Mouse (Mus musculus): ENCODE data around the gene Dnajb3.

The Dnajb3 gene

DNA sequence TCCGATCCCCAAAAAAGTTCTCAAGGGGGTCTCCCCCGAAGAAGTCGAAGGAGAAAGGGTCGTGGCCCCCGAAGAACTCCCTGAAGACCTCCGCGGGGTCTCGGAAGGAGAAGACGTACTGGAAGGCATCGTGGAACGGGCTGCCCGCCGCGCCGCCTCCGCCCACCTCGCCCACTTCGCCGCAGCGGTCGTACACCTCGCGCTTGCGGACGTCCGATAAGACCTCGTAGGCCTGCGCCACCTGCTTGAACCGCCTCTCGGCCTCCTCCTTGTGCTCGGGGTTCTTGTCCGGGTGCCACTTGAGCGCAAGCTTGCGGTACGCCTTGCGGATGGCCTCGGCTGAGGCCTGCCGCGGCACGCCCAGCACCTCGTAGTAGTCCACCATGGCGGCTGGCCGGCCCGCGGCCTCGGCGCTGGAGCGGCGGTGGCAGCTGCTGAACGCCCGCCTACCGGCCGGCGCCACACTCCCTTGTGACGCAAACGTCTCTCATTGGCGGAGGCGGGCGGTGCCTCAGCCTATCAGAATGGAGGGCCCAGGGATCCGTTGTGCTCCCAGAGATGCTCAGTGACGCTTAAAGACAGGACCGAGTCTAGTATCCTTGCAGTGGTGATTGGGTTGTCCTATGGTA lies at the start of gene Dnajb3:
TSS of gene Dnajb3 (minus strand) at position 489 of the 629 bp plus-strand sequence.
- peak; percentile 72 for DNase-seq (ENCODE audit: low spot score)

DNA sequence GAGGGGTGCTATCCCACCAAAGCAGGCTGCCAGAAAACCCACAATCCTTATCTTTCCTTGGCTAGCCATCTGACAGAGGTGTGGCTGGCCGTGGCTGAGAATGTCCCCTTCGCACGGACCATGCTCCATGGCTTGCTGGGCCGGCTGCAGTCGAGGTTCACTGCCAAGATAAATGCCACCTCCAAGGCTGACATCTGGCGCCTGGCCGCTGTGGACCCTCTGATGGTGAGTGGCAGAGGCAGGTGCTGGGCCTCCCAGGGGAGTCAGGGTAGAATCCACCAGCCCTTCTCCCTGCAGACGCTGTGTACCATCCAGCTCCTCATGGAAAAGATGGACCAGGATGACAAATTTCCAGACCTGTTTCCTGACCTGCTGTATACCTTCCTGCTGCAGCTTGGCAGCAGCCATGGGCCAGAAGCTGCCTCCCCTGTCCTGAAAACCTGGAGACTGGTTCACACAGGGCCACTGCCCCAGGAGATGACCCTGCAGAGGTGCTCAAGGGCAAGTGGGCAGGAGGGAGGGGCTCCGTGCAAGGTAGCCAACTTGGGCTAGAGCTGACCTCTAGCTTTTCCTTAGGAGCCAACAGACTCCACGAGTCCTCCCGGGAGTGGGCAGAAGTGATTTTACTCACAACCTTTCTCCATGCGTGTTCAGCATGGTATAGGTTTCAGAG lies 49.3 kb upstream of the Dnajb3 start:
- DNase-seq (ENCODE audit: low spot score): no peak

DNA sequence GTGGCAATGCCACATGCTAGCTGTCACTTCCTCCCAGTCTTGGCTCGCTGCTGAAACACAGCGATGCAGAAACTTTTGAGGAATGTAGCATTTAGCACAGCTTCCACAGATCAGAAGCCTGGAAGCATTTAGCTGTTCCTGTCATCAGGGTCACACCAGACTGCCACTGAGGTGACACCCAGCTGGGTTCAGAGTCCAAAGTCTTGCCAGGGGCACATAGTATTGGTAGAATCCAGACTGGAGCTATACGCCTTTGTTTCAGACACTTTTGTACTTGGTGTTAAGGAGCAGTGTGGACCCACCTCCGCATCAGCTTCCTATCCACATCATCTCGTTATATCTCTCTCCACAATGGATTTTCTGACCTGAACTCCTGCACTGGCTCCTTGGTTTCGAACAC lies 48.0 kb upstream of the Dnajb3 start:
- DNase-seq (ENCODE audit: low spot score): no peak

DNA sequence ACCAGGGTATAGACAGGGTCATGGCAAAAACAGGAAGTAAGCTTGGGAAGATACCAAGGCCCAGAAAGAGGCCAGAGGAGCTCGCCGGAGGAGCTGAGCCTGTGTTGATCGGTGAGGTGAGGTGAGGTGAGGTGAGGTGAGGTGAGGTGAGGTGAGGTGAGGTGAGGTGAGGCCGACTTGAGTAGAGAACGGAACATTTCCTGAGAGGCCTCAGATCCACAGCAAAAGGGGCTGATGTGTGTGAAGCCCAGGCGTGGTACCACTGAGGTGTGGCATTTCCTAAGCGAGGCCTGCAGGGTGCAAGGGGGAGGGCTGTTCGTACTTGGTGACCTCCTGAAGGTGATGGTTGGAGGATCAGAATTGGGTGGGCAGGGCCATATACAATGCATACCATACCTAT lies 47.5 kb upstream of the Dnajb3 start:
- no peak for DNase-seq (ENCODE audit: low spot score)

DNA sequence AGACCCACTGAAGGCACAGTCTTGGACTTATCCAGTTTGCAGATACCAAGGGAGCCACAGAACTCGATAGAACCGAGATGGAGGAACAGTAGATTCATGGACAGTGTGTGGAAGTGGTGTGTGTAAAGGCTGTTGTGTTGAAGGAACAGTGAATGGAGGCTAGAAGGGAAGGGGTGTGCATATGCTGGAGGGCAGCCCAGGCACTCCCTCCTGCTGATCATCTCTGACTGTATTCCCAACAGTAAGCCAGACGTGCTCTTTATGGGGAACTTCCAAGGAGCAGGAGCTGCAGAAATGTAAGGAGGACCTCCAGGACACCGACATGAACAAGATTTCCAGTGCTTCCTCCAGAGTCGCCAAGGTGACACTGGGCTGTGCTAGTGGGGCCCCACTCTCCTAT lies 44.4 kb upstream of the Dnajb3 start:
- DNase-seq (ENCODE audit: low spot score): no peak

DNA sequence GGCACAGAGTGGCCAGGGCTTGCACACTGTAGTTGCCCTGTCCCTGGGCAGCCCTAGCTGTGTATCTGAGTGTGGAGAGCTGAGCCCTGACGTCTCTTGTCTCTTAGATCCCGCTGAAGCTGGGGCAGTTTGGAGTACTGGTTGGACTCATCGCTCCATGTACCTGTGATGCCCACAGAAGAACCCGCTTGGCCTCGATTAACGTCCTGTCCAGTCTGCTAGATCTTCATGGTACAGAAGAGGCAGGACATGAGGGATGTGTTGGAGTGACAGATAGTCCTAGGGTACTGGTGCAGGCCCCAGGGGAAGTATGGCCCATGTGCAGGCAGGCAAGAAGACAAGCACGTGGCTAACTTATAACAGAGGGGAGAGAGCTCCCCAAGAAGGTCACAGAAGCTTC lies 44.0 kb upstream of the Dnajb3 start:
- DNase-seq (ENCODE audit: low spot score): no peak

DNA sequence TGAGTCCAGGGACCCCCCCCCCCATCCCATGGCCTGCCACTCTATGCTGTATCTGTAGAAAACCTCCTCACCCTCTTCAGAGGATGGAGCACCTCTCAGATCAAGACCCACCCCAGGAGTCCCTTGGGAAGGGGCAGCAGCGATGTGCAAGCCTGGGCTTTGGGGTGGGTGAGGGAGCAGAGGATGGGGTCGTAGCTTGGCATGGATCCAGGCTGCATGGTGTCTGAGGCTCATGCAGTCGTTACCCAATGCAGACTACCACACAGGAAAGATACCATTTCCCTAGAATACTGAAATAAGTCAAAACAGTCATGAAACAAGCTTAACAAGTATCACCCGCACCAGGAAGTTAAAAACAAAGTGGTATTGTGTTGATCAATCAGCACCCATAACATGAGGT lies 43.1 kb upstream of the Dnajb3 start:
- no peak for DNase-seq (ENCODE audit: low spot score)

DNA sequence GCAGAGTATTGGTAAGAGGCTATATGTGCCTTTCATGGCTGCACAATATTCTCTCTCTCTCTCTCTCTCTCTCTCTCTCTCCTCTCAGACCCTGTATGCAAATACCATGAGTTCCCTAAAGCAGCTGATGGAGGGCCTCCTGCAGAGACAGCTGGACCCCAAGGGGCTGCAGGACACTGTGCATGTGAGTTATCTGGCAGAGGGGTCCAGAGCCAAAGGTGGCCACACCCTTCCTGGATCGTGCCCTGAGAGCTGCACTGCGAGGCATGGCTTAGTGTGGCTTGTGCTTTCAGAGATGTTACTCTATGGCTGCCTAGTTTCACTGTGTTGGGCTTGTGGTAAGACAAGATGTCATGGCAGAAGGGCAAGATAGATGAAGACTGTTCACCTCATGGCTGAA lies 42.1 kb upstream of the Dnajb3 start:
- no peak for DNase-seq (ENCODE audit: low spot score)

DNA sequence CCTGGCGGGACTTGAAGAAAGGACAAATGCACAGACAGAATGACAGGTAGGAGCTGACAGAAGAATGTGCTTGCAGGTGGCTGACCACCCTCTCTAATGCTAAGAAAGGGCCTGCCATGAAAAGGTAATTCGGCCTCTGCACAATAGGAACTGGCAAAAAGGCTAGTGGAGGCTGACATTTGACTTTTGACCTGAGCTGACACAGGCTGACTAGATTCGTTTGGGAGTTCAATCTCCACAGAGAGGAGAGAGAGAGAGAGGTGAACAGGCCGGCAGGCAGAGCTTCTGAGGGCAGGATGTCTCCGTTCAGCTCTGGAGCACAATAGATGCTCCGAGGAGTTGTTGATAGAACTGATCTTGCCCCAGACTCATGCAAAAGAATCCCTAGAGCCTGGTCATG lies 40.8 kb upstream of the Dnajb3 start:
- DNase-seq (ENCODE audit: low spot score): no peak

DNA sequence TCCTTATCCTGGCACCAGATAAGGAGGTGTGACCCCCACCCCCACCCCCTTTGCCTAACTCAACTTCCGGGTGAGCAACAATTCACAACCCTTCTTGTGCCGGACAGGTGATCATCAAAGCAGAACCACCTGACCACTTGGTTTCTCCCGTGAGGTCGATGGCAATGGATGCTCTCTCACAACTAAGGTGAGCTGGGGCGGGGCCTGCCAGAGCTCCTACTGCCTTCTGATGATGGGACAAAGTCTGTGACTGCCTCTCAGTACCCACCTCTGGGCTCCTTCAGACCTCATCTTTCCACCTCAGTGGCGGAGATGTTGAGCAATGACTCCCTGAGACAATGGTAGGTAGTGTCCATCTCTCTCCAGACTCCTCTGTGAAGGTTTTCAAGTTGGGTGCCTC lies 40.3 kb upstream of the Dnajb3 start:
- no peak for DNase-seq (ENCODE audit: low spot score)

DNA sequence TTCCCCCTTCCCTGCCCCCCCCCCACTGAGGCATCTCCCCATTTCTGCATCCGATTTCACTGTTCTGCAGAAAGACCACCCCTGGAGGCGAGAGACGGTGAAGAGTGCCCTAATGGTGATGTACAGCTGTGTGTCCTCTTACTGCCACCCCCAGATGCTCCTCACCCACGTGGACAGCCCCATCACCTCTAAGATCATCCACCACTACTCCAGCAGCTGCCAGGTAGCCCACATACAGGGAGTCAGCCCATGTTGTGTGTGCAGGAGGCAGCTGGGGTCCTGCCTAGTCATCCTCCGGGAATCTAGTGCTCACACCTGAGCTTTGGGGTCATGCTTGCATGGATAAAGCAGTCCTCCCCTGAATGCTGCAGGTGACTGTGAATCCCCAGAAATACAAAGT lies 38.3 kb upstream of the Dnajb3 start:
- no peak for DNase-seq (ENCODE audit: low spot score)

DNA sequence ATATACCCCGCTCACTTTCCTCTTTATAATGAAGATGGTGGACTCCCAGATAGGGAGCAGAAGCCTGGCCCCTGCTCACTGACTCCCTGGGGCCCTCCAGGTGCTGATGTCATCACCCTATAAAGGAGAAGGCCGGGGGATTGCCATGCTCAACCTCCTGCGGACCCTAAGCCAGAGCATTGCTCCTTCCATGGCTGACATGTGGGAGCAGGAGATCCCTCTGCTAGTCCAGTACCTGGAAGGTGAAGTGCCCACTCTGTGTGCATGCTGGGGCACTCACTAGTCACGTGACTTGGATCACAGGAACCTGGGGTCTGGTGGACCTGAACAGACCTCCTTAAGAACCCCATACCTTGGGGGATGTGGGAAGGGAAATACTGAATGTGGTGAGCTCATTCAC lies 35.0 kb upstream of the Dnajb3 start:
- DNase-seq (ENCODE audit: low spot score): no peak

DNA sequence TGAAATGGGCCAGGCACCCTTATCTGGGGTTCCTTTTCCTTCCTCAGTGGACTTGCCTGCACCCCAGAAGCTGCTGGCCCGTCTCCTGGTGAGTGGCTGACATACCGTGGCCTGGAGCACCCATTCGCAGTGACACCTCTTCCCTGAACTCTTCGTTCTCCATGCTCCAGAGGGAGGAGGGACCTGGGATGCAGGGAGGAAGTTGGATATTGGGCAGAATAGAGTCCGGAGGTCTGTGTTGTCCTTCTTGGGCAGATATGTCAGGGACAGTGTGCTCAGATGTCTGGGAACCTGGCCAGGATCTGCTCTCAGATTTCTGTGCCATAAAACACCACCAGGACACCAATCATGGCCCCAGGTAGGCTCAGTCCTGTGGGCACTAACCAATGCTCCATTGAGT lies 34.5 kb upstream of the Dnajb3 start:
- DNase-seq (ENCODE audit: low spot score): no peak

DNA sequence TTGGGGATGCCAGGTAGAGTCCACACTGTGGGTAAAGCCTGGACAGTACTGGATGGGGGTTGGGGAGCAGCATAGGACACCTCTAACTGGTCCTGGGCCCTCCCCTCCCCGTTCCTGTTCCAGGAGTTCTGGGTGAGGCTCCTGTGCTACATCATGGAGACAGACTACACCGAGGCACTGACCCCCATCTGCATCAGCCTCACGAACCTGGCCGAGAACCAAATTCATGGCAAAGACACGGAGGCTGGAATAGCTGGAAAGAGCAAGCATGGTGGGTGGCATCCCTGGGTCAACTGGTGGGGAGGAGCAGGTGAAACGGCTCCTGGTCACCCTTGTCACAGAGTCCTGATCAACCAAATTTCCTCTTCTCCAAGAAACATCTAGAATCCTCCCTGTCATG lies 33.2 kb upstream of the Dnajb3 start:
- DNase-seq (ENCODE audit: low spot score): no peak

DNA sequence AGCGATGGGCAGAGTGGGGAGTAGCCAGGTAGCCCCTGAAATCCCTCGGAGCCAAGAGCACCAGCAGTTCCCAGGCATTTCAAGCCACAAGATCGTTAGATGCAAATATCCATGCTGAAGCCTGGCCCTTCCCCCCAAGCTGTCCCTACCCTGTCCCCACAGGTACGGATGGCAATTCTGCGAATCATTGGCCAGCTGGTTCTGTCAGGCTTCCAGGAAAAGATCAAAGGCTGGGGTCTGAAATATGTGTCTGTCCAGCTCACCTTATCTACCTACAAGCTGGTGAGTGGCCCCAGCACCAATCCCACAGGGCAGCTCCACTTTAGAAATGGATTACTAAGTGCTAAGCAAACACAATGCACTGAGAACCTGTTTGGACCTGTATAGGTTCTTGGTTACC lies 31.7 kb upstream of the Dnajb3 start:
- DNase-seq (ENCODE audit: low spot score): no peak

DNA sequence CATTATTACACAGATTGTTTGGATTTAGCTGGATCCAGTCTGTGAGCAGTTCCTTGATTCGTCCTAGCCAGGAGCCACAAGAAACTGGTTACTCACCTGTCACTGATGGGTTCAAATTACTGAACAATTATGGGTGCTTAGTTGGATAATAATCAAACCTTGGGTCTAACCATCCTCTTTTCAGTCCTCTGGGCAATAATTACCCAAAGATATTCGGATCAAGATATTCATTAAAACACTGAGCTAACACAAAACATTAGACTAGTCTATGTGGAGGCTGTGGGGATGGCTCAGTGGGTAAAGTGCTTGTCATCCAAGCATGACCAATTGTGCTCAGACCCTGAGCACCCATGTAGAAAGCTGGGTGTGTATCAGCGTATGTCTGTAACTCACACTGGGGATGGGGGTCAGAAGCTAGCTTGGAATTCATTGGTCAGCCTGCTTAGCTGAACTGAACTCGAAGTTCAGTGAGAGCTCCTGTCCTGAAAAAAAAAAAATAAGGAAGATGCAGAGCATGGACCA lies 30.4 kb upstream of the Dnajb3 start:
- DNase-seq (ENCODE audit: low spot score): no peak

DNA sequence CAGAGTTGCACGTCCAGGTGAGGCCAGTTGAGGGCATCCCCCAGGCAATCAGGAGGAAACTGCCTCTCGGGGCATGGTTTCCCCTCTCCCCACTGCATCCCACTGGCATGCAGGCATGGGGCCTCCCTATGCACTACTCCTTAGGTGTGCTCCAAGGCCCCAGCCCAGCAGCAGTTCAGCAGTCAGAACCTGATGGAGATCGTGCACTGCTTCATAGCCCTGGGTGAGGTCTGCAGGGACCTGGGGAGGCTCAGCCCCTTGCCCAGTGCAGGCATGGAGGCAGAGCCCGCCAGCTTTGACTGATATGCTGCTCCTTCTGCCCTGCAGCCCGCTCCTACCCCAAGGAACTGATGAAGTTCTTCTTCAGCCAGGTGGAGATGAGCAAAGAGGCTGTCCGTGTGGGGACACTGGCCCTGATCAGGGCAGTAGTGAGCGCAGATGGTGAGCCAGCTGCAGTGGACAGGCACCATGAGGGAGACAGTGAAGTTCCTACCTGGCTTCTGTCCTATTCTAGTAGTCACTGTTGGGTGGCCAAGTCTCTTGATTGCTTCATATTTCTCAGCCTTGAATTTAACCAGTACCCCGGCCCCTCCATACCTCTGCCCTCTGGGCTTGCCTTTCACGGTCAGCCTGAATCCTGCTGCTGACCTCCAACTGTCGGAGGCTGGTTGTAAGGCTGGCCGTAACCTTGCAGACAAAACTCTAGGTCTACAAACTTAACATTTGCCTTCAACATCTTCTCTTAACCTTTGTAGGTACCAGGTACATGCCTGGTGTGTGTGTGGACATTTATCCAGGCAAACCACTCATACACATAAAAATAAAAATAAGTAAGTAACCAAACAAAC lies 29.7 kb upstream of the Dnajb3 start:
- no peak for DNase-seq (ENCODE audit: low spot score)

DNA sequence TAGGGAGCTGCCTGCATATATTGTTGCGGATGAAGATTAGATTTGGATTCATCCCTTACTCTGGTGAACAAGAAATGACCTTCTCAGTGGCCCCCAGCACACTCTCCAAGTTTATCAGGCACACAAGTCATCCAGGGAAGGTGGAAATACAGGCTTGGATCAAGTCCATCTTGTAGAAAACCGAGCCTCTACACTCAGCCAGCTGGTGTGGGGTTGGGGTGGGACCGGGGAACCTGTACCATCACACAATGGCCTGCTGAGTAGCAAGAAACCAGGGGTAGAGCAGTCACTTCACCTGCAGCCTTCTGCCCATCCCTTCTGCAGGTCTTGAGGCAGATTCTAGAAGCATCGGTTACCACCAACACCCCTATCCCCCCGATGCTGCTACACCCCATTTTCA lies 29.1 kb upstream of the Dnajb3 start:
- DNase-seq (ENCODE audit: low spot score): no peak

DNA sequence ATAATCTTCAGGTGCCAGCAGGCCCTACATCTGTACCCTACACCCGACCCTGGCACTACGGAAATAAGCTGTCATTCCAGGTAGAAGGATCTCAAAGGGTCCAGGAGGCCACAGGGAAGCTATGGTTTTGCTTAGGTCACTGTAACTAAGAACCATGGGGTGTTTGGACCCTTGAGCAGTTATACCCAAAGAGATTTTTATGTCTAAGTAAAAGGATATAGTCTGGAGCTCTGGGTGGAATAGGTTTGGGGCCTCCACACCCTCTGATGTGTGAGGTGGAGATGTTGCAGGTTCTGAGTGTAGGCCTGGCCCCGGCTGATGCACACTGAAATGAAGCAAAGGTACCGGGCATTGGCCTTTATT lies 28.6 kb upstream of the Dnajb3 start:
- no peak for DNase-seq (ENCODE audit: low spot score)

DNA sequence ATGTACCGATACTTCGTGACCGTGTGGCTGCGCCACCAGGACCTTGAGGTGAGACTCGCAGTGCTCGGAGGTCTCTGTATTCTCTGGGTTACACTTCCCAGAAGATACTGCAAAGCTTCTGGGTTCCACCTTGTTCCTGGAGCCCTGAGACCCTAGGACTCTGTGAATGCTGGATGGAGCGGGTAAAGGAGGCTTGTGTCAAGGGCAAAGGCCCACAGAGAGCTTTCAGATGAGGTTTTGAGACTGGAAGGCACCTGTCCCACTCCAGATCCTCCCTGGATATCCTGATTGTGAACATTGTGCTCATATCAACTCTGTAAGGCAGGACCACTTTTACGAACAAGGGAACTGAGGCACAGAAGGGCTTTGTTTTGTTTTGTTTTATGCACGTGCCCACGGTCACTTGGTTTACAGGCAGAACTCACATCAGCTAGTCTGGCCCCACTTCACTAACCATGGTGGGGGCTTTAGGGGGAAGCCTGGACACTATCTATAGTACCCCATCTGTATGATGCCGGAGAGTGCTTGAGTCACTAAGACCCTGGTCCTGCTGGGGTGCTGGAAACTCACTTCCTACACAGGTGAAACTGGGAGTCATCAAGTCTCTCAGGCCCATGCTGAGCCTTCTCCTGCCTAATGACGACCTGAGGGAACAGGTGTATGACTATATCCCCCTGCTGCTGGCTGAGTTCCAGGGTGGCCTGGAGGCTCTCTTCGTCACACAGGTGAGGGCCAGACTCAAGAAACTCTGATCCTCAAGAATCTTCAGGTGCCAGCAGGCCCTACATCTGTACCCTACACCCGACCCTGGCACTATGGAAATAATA lies 28.1 kb upstream of the Dnajb3 start:
- no peak for DNase-seq (ENCODE audit: low spot score)

DNA sequence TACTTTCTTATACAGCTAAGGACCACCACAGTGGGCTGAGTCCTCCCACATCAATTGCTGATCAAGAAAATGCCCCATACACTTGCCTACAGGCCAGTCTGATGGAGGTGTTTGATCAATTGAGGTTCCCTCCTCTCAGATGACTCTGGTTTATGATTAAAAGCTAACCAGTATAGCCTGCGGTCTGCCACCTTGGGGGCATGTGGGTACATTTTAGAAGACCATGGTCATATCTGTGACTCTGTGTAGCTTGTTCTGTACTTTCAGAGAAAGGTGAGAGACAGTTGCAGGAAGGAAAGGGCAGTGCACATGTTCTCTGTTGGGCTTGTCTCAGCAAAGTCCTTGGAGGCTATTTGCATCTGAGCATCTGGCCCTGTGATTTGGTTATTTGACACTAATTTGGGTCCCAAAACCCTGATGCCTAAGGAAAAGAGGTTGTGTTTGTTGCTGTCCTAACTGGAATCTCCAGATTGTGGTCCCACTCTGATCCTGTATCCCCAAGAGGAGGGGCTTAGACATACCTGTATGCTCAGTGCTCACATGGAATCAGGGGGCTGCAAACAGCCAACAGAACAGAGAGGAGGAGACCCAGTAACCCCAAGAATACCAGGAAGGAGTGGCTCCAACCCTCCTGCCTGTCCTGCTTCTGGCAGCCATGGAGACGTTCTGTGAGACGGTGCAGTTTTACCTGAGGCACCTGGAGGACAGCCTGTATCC lies 27.2 kb upstream of the Dnajb3 start:
- no peak for DNase-seq (ENCODE audit: low spot score)

All from left cerebral cortex, adult 11 months (tissue).